Mouse (Mus musculus) activated CD4-positive, CD25-positive, alpha-beta regulatory T cell, adult 4 months (primary cell): ENCODE measurements at regions not wholly inside any gene's neighbourhood (a gene's known extent, or its start where the extent isn't known, plus 50 kb on each side); places are given as distances from the start of the nearest gene placed in this dataset.
"Not testable (repeated sequence)": the region's sequence is repeated elsewhere in the genome, so short reads cannot be mapped to it uniquely, and the experiment has no call there.

Experiments used
- ATAC-seq: one replicate; pipeline ENCODE4 v1.8.0; 2017

DNA sequence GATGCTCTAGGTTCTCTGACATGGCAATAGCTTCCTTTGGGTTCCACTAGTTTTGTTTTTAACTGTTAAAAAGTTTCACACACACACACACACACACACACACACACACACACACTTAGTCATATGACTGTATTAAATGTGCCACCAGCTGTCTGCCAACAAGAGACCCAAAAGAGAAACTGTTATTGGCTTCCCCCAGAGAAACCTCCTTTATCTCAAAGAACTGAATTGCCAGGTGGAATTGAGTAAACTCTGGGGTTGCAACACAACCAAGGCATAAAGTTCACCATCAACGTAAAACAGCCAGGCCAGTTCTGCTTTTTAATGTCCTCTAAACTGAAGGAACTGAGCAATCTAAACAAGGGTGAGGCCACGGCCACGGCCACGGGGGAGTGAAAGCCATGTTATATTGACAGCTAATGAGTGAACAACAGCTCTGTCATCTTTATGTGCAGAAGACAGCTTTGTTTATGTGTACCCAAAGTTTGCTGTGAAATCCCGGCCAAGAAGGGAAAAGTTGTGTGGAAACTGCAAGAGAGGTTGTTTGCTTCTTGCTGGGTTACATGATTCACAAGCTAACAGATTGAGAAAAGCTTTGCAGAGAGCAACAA, 69.3 kb downstream of the Btg1 start:
- peak; percentile 10 for ATAC-seq

DNA sequence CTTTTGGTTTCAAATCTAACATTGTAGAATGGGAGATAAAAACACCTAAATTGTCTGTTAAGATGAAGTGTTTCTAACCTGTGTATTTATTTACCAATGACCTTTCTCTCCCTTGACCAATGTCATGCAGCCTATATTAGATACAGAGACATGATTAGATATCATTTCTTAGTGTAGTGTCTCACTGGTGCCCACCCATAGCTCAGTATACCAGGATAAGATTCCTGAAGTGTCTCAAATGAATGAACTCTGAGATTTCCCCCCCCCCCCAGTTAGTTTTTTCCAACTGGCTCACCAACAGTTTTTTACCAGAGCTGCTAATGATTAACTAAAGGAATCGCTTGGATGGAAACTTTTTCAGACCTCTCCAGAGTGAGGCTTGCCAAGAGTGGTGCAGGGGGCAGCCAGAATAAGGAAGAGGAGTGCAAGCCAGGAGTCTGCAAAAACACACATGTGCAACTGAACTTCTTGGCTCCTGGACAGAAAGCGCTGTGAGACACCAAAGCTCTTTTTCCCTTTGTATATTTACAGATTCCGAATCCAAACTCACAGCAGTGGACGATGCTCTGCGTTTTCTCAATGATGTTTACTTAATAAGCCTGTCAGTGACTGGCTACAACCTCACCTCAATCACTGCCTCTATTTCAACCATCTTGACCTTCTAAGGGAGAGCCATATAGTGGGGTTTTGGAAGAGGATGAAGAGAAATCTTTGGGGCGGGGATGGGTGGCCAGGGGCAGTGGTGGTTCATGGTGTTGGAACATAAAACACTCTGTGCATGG, 70.0 kb downstream of the Btg1 start:
- ATAC-seq, result no peak

DNA sequence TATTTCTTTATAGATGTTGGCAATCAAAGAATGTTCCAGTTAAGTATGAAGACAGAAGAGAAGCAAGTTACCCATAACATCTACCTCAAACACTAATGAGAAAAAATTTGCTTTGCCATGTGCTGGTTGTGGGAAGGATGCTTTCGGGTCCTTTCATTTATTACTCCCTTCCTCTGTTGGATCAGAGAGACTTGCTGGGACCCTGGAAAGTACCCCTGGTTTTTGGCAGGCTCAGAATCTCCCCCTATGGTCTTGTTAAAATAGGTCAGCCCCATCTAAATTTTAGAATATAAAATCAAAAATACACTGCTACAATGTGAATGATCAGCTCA, 70.6 kb downstream of the Btg1 start:
- no peak for ATAC-seq

DNA sequence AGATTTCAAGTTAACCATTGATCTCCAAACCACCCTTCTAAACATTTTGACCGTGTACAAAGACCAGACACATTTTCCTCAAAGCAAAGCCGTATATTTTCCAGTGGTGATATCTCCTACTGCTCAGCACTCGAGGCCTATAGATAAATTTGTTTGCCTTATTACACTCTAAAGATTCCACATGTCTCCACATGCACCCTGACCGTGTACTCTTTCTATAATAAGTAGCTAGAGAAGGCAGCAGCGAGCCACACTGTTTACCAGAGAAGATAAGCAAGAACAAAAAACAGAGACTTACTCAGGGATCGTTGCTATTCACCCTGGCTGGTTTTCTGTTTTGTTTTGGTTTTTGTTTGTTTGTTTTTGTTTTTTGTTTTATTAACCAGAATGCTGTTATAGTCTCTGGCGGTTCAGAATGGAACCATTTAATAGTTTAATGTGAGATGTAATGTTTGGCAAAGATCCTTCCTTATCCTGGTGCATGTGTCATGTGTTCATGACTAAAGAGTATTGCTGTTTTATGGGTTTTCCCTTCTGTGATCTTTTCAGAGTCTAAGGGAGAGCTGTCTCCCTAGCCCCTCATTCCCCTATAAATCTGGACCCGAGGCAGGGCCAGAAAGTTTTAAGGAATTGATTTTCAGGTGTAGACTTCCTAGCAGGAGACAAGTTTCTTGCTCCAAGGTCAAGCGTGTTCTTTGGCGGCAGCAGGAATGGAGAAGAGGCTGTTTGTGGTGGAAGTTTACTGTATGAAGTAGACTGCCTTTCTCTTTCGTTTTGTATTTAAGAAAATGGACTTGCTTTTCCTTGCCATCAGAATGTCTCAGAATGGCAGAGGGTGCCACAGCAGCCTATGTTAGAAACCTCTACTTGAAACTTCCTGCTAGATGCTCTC, 73.4 kb downstream of the Btg1 start:
- peak; percentile 27 for ATAC-seq

DNA sequence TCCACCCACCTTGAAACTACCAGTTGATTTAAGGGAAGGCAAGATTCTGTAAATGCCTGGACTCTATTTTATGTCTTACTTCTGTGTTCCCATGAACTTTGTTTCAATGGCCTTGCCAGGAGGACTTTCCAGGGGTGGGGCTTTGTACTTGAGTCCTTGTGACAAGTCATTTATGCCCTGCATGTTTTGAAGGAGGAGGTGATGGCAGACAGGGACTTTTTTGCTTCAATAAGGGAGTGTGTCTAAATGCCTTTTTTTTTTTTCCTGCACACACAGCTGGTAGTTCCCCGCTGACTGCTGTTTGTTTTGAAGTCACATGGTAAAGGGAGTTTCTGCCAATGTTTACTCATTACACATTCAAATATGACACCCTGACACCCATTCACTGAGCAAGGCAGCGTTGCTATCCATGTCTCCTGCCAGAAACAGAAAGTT, 74.1 kb downstream of the Btg1 start:
- peak; percentile 82 for ATAC-seq

DNA sequence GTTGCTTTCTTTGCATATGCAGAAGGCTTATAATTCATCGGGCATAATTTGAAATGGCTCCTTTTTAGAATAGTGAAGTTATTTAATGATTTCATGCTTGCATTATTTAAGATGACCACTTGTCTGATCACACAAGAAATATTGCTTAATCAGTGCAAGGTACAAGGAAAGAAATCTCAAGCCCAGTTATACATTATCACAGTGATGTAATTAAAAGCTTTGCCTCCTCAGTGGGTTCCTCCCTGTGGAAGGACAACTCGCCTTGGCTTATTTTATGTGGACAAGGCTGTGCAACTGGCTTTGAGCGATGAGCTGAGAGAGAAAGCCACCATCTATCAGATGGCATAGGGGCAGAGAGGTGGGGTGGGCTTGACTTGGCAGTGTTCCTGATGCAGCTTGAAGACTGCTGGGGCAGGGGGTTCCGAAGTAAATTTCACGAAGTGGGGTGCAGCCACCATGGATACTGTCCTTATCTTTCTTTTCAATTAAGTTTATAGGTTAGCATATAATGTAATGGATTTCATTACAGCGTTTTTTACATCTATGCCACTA, 74.6 kb downstream of the Btg1 start:
- no peak for ATAC-seq

DNA sequence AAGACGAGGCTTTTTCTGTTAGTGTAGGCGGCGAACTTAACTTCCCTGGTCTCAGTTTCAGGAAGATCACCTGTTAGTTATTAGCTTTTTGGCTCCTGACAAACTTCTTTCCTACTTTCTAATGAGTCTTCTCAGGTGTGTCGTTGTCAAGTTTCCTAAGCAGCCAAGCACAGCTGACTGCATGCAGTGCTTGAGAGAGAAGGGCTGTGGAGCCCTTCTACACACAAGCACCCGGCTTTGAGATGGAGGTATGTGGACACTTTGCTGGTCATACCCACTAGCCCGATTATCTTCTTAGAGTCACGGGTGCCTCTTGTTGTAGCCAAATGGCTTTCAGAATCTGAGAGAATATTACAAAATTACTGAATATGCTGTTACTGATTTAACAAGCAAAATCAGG, 76.0 kb downstream of the Btg1 start:
- no peak for ATAC-seq

DNA sequence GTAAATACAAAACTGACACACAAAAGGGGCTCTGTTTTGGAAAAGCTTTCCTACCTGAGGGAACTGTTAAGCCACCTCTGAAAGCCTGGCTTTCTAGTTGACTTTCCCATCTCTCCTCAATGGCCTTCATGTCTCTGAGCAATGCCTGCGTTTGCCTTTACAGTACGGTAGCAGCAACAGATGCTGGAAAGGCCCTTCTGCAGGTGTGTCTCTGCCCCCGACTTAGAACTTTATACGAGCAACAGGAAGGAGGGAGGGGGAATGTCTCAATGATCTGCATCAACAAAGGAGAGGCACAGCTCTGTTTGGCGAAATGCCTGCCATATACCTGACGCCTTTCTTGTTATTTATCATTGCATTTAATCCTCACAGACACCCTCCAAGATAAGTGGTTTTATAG, 77.0 kb downstream of the Btg1 start:
- ATAC-seq, result peak; percentile 37

DNA sequence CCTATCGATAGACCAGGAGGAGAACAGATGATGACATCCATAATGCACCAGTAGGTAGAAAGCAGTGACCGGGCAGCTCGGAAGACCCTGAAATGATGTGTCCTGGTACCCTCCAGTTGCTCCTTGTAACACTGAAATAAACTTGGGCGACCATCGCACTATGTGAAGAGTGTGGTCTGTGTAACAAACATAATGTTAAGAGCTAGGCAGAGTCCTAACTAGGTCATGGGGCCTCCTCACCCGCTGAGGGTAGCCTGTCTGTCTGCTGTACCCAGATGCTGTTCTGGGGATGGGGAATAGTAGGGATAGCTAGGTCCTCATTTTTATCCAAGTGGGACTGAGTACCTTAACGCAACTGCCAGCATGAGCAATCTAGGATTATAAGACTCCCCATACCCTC, 79.8 kb downstream of the Btg1 start:
- no peak for ATAC-seq

DNA sequence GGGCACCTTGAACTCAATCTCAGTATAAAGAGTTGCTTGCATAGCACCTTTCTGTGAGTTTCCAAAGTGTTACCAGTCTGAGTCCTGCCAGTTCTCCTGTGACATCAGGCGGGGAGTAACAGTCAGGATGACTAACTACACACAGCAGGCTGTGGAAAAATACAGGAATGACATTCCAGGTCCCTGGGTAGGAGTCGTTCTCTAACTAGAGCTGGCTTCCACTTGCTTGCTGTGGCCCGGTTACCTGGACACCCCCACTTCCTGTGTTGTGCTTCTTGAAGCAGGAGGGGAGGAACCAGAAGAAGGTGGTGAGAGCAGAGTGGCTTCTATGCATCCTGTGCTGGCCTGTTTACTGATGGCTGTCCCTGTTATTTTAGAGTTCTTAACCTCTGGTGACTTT, 81.0 kb downstream of the Btg1 start:
- ATAC-seq, result peak; percentile 93

DNA sequence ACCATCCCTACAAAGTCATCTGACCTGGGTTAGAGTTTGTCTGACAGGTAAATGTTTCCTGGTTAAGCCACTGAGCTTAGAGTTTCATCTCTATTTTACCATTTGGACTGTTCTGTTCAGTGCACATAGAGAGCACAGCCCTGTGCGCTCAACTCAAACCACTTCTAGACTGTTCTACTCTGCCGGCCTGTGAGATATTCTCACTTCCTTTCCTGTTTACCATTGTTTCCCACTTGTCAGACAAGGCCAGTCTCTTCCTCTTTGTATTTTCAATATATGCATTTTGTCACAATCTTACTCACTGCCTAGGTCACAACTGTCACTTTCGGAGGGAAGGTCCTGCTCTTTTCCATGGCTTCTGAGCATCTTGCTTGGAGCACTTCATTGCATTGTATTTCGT, 89.8 kb downstream of the Btg1 start:
- ATAC-seq, result peak; percentile 10

DNA sequence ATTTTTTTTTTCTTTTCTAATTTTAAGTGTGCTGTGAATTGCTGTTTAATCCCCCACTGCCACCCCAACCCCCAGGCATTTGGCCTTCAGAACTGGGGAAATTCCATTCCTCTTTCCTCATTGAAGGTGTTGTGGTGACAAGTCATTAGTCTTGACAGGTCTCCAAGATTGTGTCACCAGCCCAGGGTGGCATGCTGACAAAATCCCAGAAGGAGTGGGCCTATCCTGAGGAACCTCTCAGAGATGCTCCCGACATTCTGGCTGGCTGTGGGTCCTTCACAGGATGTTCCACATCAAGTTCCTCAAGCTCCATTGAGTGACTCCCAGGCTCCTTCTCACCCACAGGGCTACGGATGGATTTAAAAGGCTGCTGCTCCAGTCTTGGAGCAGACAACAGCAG, 91.7 kb downstream of the Btg1 start:
- ATAC-seq, result no peak

DNA sequence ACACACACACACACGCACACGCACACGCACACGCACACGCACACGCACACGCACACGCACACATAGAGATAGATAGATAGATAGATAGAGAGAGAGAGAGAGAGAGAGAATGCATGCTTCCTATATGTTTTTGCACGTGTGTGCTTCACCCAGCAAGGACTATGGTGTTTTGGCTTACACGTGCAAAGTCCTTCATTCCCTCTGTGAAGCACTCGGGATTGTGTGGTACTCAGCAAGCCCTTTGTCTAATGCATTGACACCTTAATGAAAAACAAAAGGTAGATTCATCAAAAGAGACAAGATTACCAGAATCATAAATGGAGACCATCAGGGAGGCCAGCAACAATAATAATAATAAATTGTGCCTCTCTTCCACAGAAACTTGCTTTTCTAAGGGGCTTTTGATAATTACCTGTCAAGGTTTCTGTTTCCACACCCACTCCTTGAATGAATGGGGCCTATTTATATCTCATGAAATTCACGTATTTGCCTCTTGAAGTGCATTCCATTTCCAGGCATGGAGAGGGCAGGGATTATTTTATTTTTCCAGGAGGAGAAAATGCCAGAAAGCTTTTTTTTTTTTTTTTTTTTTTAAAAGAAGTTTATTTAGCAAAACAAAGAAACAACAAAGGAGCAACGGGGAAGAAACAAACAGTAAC, 93.0 kb downstream of the Btg1 start:
- ATAC-seq, result no peak

DNA sequence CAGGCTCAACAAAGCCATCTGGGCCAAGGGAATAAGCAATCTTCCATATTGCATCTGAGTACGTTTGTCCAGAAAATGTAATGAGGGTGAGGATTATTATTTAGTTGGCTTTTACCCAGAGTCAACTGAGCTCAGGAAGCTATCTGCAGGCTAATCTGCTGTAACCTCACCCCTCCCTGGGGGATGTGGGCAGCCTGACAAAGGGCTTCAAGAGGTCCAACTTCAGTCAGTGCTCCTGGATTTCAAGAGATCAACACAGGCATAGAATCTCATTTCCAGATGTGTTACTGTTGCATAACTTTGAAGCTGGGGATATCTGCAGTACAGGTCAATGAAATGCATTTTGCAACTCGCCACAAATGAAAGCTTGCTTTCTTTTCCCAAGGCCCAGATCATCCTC, 95.2 kb downstream of the Btg1 start:
- no peak for ATAC-seq

DNA sequence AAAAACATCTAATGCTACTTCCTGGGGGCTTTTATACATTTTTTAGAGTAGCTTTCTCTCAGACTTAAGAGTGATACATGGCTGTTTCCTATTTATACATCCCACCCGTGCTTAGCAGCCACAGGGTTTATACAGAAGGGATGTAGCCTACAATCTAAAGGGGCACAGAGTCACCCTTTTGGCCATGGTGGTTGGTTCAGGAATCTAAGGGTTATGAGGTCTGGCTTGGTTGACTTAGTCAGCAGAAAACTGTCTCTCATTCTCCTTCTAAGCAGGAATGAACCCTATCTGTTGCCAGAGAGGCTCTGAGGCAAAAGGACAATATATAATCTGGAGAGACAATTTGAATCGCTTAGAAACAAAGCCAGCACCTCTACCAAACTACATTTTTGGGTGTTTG, 97.9 kb downstream of the Btg1 start:
- ATAC-seq, result no peak

DNA sequence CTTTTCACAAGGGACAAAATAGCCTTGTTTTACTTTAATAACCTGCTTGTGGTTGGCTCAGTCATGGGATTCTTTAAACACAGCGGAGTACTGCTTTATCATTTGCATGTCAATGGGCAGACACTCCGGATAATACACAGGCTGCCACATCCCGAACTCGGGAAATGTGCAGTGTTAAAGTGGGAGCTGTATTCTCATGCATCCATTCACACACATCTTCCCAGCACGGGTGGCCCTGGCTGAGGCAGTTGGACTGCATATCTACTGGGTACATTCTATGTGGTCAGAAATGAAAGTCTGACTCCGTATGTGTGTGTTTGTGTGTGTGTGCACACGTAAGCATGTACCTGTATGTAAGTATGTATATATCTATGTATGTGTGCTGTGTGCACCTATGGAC, 100.5 kb downstream of the Btg1 start:
- no peak for ATAC-seq

DNA sequence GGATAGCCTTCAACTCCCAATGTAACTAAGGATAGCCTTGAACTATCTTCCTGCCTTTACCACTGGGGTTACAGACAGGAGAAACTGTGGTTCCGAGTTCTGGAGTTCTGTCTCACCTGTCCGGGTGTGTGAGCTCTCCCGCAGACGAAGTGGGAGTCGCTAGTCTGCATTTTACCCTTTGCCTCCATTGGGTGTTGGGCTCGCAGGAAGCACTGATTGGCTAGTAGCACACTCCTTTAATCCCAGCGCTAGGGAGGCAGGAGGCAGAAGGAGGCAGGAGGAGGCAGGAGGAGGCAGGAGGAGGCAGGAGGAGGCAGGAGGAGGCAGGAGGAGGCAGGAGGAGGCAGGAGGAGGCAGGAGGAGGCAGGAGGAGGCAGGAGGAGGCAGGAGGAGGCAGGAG, 101.9 kb downstream of the Btg1 start:
- not testable (repeated sequence) for ATAC-seq

DNA sequence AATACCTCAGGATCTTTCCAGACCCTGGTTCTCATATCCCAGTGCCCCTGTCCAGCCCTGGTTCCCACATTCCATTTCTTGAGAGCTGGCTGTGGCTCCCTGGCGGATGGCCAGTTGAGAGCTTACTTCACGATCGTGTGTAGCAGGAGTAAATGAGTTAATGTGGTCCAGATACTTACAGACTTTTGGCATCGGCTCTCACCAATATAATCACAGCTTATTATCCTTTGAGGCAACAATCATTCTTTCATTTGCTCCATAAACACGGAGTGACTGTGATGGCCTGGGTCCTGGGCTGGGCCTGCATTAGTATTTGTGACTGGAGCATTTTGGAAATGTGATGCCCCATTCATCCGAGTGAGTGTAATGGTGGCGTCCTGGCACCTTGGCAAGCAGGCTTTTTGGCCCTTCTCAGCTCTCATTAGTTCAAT, 103.5 kb downstream of the Btg1 start:
- no peak for ATAC-seq

DNA sequence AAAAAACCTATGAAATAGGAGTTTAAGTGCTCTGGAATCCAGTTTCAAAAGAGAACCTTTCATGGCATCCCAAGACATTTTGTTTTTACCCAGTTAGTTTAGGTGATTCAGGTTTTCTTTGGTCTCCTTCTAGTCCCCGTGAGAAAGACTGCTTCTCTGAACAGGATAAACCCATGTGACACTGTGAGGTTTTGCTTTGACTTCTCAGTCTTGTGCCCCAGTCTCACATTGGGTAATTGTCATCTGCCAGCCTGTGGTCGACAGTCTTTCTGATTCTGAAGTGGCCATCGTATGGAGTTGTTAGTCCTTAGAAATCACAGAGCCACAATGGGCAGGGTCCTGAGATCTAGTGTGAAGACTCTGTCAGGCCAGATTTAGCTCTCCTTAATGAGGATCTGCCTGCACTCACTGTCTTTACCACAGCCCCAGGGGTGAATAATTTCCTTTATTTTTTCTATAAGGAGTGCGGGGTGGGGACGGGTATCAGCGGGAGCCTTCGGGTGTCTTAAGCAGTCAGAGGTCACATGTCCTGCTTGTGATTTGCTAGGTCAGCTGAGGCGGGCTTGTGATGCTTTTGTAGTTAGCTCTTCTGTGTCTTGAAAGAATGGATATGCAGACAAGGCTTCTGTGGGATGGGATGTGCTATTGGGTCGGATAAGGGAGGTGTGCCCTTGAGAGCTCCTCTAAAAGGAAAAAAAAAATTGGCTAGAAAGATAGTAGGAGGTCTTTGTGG, 104.3 kb downstream of the Btg1 start:
- ATAC-seq, result peak; percentile 32

DNA sequence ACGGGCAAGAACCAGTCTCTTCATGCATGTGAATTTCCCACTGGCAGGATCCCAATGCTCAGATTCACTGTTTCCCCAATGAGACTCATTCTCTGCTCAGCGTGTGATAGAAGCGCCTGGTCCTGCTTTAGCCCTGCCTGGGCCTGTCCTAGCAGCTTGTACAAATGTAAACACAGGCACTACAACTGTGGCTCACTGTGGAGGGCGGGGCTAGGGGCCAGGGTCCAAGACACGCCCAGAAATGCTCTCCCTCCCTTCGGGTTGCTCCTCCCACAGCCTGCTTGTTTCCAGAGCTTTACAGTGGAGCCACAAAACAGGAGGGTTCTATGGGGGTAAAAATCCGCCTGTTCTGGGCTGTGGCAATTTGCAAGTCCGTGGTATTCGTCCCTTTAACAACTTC, 105.7 kb downstream of the Btg1 start:
- ATAC-seq, result no peak

DNA sequence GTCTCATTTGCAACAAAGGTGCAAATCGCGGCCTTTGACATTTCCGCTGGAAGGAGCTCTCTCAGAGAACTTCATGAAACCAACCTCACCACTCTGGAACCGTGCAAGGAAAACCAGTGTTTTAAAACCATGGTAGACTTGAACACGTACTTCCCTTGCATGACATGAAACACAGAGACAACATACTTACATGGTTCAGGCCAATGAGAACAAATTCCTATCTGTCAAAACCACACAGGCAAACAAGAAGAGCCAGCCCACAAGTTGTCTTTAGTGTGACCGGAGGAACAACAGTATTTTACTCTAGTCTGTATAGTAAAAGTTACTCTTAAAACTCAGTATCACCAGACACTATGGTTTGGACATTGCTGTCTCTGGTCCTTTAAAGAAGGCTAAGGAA, 106.3 kb downstream of the Btg1 start:
- ATAC-seq, result no peak
